In genomic region chr2:57900580-57901247, GRCm38 (mm10) we compare ENCODE assay signal across 12 mouse cellular contexts.
DNase-seq lines count a peak whose midpoint lies in the region; ATAC-seq and TF ChIP-seq lines count a peak whose summit lies in the region.
"Had no signal": no experiment of that assay in that cellular context is flagged by ENCODE, and none has a peak within 500 bp of the region (broad histone marks: within the 10 kb centered on the region; RNA-seq: fewer than 3 reads in every experiment).

No protein-coding gene starts in this region.

- no peak overlapping the region for H3K9ac ChIP-seq in hindbrain, embryonic 15.5 days
- H3K9ac ChIP-seq in hindbrain, embryonic 12.5 days = no peak overlapping the region
- no peak overlapping the region for H3K9ac ChIP-seq in limb, embryonic 14.5 days (ENCODE audit: low read depth, low read length, severe bottlenecking)
- H3K9ac ChIP-seq: liver, embryonic 15.5 days had no signal

- no peaks in the 10 kb centered on the region for H3K27me3 ChIP-seq in hindbrain, embryonic 15.5 days
- H3K27me3 ChIP-seq in hindbrain, embryonic 12.5 days = no peaks in the 10 kb centered on the region
- H3K27me3 ChIP-seq in limb, embryonic 14.5 days (ENCODE audit: control insufficient read depth, insufficient read depth, low read length) = no peaks in the 10 kb centered on the region
- H3K27me3 ChIP-seq: liver, embryonic 15.5 days had no signal

- H3K36me3 ChIP-seq in hindbrain, embryonic 15.5 days = no peaks in the 10 kb centered on the region
- H3K36me3 ChIP-seq in hindbrain, embryonic 12.5 days = no peaks in the 10 kb centered on the region
- H3K36me3 ChIP-seq in limb, embryonic 14.5 days (ENCODE audit: control insufficient read depth, insufficient read depth, low read length) = no peaks in the 10 kb centered on the region
- H3K36me3 ChIP-seq: liver, embryonic 15.5 days had no signal

- no peaks in the 10 kb centered on the region for H3K9me3 ChIP-seq in hindbrain, embryonic 15.5 days
- no peaks in the 10 kb centered on the region for H3K9me3 ChIP-seq in hindbrain, embryonic 12.5 days (replicated peaks)
- H3K9me3 ChIP-seq in limb, embryonic 14.5 days (ENCODE audit: control insufficient read depth, low read length) = no peaks in the 10 kb centered on the region
- H3K9me3 ChIP-seq: liver, embryonic 15.5 days had no signal

- peak; percentile 77 to 82 for DNase-seq in cerebellum, adult 18-20 months
- DNase-seq in frontal cortex, adult 2 months (ENCODE audit: extremely low spot score in 1 of 2, low spot score in 1 of 2) = peak; percentile 48 to 87
- DNase-seq in limb, embryonic 14.5 days (ENCODE audit: low spot score) = peak; percentile 72
- DNase-seq in spleen, postnatal 10 days (ENCODE audit: low spot score in 2 of 2) = no peak
- no peak for DNase-seq in thymus, postnatal 36 days
- DNase-seq: adrenal gland, postnatal 10 days had no signal

- H3K4me1 ChIP-seq in hindbrain, embryonic 15.5 days (replicated peaks) = no peaks in the 10 kb centered on the region
- H3K4me1 ChIP-seq in hindbrain, embryonic 12.5 days = no peaks in the 10 kb centered on the region
- H3K4me1 ChIP-seq in limb, embryonic 14.5 days (ENCODE audit: control insufficient read depth, insufficient read depth, low read length) = no peaks in the 10 kb centered on the region; the same call in 1 of the 2 replicates
- H3K4me1 ChIP-seq: liver, embryonic 15.5 days had no signal

- H3K4me3 ChIP-seq in hindbrain, embryonic 15.5 days = no peak overlapping the region
- H3K4me3 ChIP-seq in hindbrain, embryonic 12.5 days = no peak overlapping the region
- H3K4me3 ChIP-seq in limb, embryonic 14.5 days (replicated peaks; ENCODE audit: low read length) = no peak overlapping the region
- H3K4me3 ChIP-seq: erythroblast, embryonic 14.5 days; liver, embryonic 15.5 days; myocyte had no signal

- H3K4me2 ChIP-seq in hindbrain, embryonic 15.5 days = no peak overlapping the region
- no peak overlapping the region for H3K4me2 ChIP-seq in hindbrain, embryonic 12.5 days (replicated peaks)
- H3K4me2 ChIP-seq in limb, embryonic 14.5 days (replicated peaks; ENCODE audit: low read depth, low read length, severe bottlenecking) = no peak overlapping the region
- H3K4me2 ChIP-seq: liver, embryonic 15.5 days had no signal

- no peak overlapping the region for H3K27ac ChIP-seq in hindbrain, embryonic 15.5 days (replicated peaks)
- H3K27ac ChIP-seq in hindbrain, embryonic 12.5 days = no peak overlapping the region
- H3K27ac ChIP-seq in limb, embryonic 14.5 days (replicated peaks; ENCODE audit: low read depth, low read length) = peak overlapping the region; percentile 41
- H3K27ac ChIP-seq: liver, embryonic 15.5 days had no signal

- ATAC-seq in hindbrain, embryonic 15.5 days (ENCODE audit: low FRiP score, low read depth) = 0 out of 2 replicates have a peak, but pooled peaks have one; percentile 54
- ATAC-seq in hindbrain, embryonic 12.5 days (ENCODE audit: low FRiP score) = no peak
- peak; percentile 60; the same call in 1 of the 2 replicates for ATAC-seq in limb, embryonic 14.5 days (ENCODE audit: low FRiP score, low read depth)
- no peak for ATAC-seq in inflammation-experienced regulatory T-cells, adult 6 months

- 70% methylated on average over 9 of the region's 9 CpGs for WGBS in hindbrain, embryonic 15.5 days
- 87% methylated on average over 9 of the region's 9 CpGs for WGBS in hindbrain, embryonic 12.5 days
- WGBS in limb, embryonic 14.5 days = 53% methylated on average over 9 of the region's 9 CpGs

- TF ChIP-seq POLR2A in limb, embryonic 14.5 days (IDR thresholded peaks at IDR 0.05; ENCODE audit: borderline replicate concordance, extremely low read depth, insufficient read depth, insufficient read length) = no peak

Comparison
In these comparisons a context has a peak if more than half of its experiments do, and no peak if none do; other contexts are left out.
1. ATAC-seq: peak in hindbrain, embryonic 15.5 days (single experiment) and limb, embryonic 14.5 days (single experiment); none in hindbrain, embryonic 12.5 days (single experiment) and inflammation-experienced regulatory T-cells, adult 6 months (single experiment).
2. DNase-seq: peak in cerebellum, adult 18-20 months (2 of 2), frontal cortex, adult 2 months (2 of 2) and limb, embryonic 14.5 days (single experiment); none in spleen, postnatal 10 days (0 of 2) and thymus, postnatal 36 days (0 of 2).